Mouse (Mus musculus) bone marrow macrophage, adult 2 months (primary cell): ENCODE data around the gene Nalcn.

Source experiments
- CTCF ChIP-seq: IDR thresholded peaks from 2 replicates; pipeline ENCODE4 v1.5.1; 2012; ENCODE audit warnings: low read depth, mild to moderate bottlenecking, low read length, moderate library complexity
- POLR2A ChIP-seq: IDR thresholded peaks from 2 replicates; pipeline ENCODE4 v1.6.1; 2012; ENCODE audit warnings: mild to moderate bottlenecking, low read depth, low read length, borderline replicate concordance

GRCm38 (mm10) chr14:123376167-123376855 lies 250.6 kb downstream of the Nalcn start:
- no peak for TF ChIP-seq CTCF
- TF ChIP-seq POLR2A = no peak
